Mouse (Mus musculus): ENCODE results near the gene Rpp25. TPM values are rescaled to one million over a fixed set of nuclear protein-coding genes. Genes with fewer than 3 reads are reported as not detected.

Gene Rpp25
- polyA plus RNA-seq, 1 experiment from 2014 or later: 0.77 TPM

DNA sequence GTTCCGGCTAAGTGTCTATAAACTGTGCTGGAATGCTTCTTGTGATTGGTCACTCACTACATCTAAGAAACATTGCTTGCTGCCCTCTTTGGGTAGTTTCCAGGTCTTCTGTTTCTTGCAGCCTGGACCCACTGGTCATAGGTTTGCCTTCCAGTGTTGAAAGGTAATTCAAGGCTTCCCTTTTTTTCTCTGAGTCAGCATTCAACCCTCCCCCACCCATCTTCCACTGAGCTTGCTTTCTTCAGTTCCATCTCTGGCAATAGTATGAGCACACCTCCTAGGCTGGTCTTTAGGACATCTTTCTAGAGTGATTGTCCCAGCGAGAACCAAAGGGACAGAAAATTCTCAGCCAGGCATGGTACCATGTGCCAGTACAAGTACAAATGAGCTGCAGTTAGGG lies 35.7 kb downstream of the Rpp25 start:
- no peak overlapping the region for H3K4me3 ChIP-seq (replicated peaks)
- no peaks in the 10 kb centered on the region for H3K9me3 ChIP-seq (replicated peaks)
- no peak overlapping the region for H3K4me2 ChIP-seq
- H3K9ac ChIP-seq: no peak overlapping the region
- ATAC-seq (ENCODE audit: low read depth): no peak
- no peak overlapping the region for H3K27ac ChIP-seq
- H3K36me3 ChIP-seq: peaks cover 54% of the 10 kb centered on the region
- WGBS (ENCODE audit: insufficient replicate concordance): 87% methylated on average over 2 of the region's 2 CpGs
- H3K4me1 ChIP-seq (replicated peaks): peaks cover 40% of the 10 kb centered on the region
- no peaks in the 10 kb centered on the region for H3K27me3 ChIP-seq
- DNase-seq: no peak

DNA sequence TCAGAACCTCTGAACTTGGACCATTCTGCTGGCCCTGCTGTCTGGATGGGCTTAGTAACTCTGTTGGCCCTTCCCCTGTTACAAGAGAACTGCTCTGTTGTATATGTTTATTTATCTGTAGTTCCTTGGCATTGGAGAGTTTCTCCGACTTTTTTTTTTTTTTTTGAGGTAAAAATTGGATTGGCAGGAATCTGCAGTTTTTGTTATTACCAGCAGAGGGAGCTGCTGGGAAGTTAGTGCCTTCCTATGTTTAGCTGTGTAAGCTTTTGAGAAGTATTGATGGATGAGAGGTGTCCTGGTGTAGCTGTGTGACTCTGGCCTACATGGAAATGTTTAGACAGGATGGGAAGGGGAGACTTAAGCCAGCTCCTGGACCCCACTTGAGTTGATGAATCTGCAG lies 37.5 kb downstream of the Rpp25 start:
- H3K4me1 ChIP-seq (replicated peaks): peaks cover 35% of the 10 kb centered on the region
- H3K9ac ChIP-seq: no peak overlapping the region
- DNase-seq (no peak), ATAC-seq (ENCODE audit: low read depth) (no peak)
- no peak overlapping the region for H3K4me2 ChIP-seq
- H3K36me3 ChIP-seq: peaks cover 61% of the 10 kb centered on the region
- 13% methylated on average over 1 of the region's 1 CpGs for WGBS (ENCODE audit: insufficient replicate concordance)
- no peaks in the 10 kb centered on the region for H3K9me3 ChIP-seq (replicated peaks)
- no peak overlapping the region for H3K4me3 ChIP-seq (replicated peaks)
- H3K27ac ChIP-seq: no peak overlapping the region
- no peaks in the 10 kb centered on the region for H3K27me3 ChIP-seq

DNA sequence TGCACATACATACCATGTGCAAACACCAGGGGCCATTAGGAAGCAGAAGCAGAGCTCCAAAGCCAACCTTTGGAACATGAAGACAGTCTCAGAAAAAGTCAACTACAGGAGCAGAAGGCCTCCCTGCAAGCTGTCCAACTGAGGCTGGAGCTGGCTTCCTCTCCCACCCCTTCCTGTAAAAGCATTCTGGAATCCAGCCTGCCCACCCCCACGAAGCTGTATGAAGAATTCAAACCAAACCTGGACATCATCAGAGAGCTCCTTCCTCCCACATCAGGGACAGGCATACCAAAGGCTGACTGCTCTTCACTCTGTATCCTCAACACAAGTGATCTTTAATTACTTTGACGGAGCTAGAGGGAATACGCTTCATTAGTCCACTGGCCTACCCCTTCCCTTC lies 40.1 kb downstream of the Rpp25 start:
- no peak overlapping the region for H3K4me3 ChIP-seq (replicated peaks)
- DNase-seq (no peak), ATAC-seq (ENCODE audit: low read depth) (no peak)
- WGBS (ENCODE audit: insufficient replicate concordance): 80% methylated on average over 3 of the region's 3 CpGs
- H3K9me3 ChIP-seq (replicated peaks): no peaks in the 10 kb centered on the region
- H3K9ac ChIP-seq: no peak overlapping the region
- peaks cover 35% of the 10 kb centered on the region for H3K4me1 ChIP-seq (replicated peaks)
- H3K4me2 ChIP-seq: no peak overlapping the region
- H3K27ac ChIP-seq: no peak overlapping the region
- H3K36me3 ChIP-seq: peaks cover 67% of the 10 kb centered on the region
- H3K27me3 ChIP-seq: no peaks in the 10 kb centered on the region

DNA sequence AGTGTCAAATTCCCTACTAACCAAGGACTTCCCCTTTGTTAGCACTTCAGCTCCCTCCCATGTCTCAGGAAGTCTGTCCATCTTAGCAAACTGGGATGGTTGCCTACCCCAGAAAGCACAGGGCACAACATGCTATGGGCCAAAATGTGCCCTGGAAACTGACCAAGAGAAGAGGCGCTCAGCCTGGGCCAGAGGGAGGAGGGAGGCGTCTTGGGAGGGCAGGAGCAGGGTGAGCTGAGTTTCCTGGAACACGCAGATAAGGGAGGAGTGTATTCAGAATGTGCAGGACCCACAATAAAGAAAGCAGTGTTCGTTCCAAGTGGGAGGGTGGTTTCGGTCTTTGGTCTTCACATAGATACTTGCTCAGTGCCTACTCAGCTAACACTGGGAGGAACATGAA lies 43.5 kb downstream of the Rpp25 start:
- ATAC-seq (ENCODE audit: low read depth) (peak; percentile 69), DNase-seq (no peak)
- peak overlapping the region; percentile 22 for H3K4me2 ChIP-seq
- H3K9me3 ChIP-seq (replicated peaks): no peaks in the 10 kb centered on the region
- no peaks in the 10 kb centered on the region for H3K27me3 ChIP-seq
- H3K4me3 ChIP-seq (replicated peaks): no peak overlapping the region
- 13% methylated on average over 5 of the region's 5 CpGs for WGBS (ENCODE audit: insufficient replicate concordance)
- H3K9ac ChIP-seq: peak overlapping the region; percentile 33; the same call in 1 of the 2 replicates
- H3K36me3 ChIP-seq: peaks cover 57% of the 10 kb centered on the region
- H3K4me1 ChIP-seq (replicated peaks): peaks cover 40% of the 10 kb centered on the region
- peak overlapping the region; percentile 13; the same call in 1 of the 2 replicates for H3K27ac ChIP-seq

DNA sequence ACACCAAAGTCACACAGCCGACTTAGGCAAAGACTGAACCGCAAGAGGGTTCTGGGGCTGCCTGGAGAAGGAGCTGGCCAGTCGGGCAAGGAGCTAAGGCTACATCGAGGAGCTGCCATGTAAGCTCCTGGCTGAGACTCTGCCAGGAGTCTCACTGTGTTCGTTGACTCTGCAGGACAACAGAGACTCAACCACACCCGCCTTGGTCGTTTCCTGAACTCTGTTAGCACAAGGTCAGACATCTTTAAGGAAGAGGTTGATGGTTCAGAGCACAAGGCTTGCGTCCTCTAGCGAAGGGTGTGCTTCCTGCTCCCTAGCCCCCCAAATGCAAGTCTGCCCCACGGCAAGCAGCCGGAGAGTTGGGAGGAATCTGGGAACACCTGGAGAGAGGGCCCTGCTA lies 44.0 kb downstream of the Rpp25 start:
- Histone ChIP-seq H3K27ac (peak overlapping the region; percentile 13; the same call in 1 of the 2 replicates), H3K9ac (0 out of 2 replicates have a peak overlapping the region, but pooled peaks have one; percentile 1), H3K36me3 (peaks cover 51% of the 10 kb centered on the region), H3K27me3 (no peaks in the 10 kb centered on the region), H3K4me2 (peak overlapping the region; percentile 22), H3K4me3 (replicated peaks) (no peak overlapping the region), H3K4me1 (replicated peaks) (peaks cover 41% of the 10 kb centered on the region), H3K9me3 (replicated peaks) (no peaks in the 10 kb centered on the region)
- DNase-seq: no peak
- 71% methylated on average over 11 of the region's 11 CpGs for WGBS (ENCODE audit: insufficient replicate concordance)
- no peak for ATAC-seq (ENCODE audit: low read depth)

- H3K9ac ChIP-seq: no peak overlapping the region
- H3K9me3 ChIP-seq (replicated peaks): no peaks in the 10 kb centered on the region
- H3K4me2 ChIP-seq: no peak overlapping the region
- no peak overlapping the region for H3K27ac ChIP-seq
- WGBS (ENCODE audit: insufficient replicate concordance): 92% methylated on average over 4 of the region's 4 CpGs
- H3K4me3 ChIP-seq (replicated peaks): no peak overlapping the region
- ATAC-seq (ENCODE audit: low read depth) (no peak), DNase-seq (no peak)
- peaks cover 38% of the 10 kb centered on the region for H3K36me3 ChIP-seq
- peaks cover 41% of the 10 kb centered on the region for H3K4me1 ChIP-seq (replicated peaks)
- H3K27me3 ChIP-seq: no peaks in the 10 kb centered on the region
Observed at GRCm38 (mm10) chr9:57549186-57549585, 45.4 kb downstream of the Rpp25 start.

DNA sequence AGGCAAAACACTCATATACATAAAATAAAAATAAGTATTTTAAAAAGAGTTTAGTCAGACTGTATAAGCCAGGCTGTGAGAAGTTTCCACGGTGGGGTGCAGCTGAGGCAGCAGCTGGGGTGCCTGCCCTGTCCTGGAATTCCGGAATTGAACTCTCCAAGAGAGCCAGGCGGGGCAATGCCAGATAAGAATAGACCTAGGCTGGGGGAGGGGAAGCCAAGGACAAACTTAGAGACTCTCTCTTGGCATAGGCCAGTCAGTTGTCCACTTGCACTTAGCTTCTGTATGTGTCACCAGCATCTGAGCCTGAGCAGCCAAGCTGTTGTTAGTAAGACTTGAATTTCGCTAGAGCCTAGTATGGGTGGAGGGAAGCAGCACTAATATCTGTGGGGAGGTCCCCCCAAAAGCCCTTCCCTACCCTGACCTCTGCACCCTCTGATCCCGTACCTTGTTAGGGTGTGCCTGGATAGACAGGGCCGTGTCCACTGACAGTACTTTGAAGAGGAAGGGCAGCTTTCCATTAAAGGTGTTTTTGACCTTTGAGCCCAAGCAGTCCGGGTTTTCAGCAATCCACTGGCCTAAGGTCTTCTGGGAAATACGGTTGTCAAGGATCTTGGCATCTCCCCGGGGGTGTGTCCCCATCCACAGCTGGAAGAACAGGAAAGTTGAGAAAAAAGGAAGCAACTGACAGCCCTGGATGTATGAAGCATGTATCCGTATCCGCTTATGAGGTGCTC lies 46.5 kb downstream of the Rpp25 start:
- DNase-seq (no peak), ATAC-seq (ENCODE audit: low read depth) (no peak)
- Histone ChIP-seq H3K27ac (no peak overlapping the region), H3K9me3 (replicated peaks) (no peaks in the 10 kb centered on the region), H3K4me1 (replicated peaks) (peaks cover 41% of the 10 kb centered on the region), H3K4me2 (no peak overlapping the region), H3K9ac (no peak overlapping the region), H3K27me3 (no peaks in the 10 kb centered on the region), H3K4me3 (replicated peaks) (no peak overlapping the region), H3K36me3 (peaks cover 30% of the 10 kb centered on the region)
- WGBS (ENCODE audit: insufficient replicate concordance): 70% methylated on average over 11 of the region's 11 CpGs

DNA sequence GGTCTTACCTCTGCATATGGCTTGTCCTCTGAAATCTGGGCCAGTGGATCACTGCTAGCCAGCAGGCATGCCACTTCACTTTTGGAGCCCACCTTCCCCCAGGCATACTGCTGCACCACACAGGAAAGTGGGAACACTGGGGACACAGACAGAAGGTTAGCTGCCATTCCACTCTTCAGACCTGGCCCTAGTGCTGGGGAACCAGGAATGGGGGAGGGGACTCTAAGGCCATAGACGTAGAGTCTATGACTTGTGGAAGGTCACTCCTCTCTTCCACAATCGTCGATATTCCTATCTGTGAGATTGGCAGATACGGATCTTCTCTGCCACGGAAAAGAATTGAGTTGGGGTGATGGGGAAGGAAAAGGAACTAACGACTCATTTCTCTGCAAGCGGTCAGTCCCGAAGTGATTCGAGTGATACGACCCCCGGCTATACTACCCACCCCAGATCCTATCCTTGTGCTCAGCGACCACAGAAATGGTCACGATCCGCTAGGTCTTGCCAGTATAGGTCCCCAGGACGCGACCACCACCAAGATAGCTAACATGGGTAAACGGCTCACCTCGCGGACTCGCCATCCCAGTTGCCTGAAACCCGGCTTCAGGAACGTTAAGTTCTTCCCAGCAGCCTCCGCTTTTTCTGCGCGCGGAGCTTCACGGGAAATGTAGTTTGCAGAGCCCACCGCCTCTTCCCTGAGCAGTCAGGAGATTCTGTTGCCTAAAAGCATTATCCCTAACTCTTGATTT lies 48.5 kb downstream of the Rpp25 start, which contains the start of gene Mpi:
TSS of gene Mpi (minus strand) at position 625 of the 749 bp plus-strand sequence.
- peaks cover 20% of the 10 kb centered on the region for H3K36me3 ChIP-seq
- WGBS (ENCODE audit: insufficient replicate concordance): under 1% methylated on average over 28 of the region's 28 CpGs
- DNase-seq (no peak), ATAC-seq (ENCODE audit: low read depth) (0 out of 2 replicates have a peak, but pooled peaks have one; percentile 31)
- H3K4me3 ChIP-seq (replicated peaks): peak within 1 kb of the TSS; percentile 69
- no peaks in the 10 kb centered on the region for H3K9me3 ChIP-seq (replicated peaks)
- H3K27ac ChIP-seq: no peak within 1 kb of the TSS
- peak within 1 kb of the TSS; percentile 69 for H3K9ac ChIP-seq
- no peaks in the 10 kb centered on the region for H3K27me3 ChIP-seq
- peak within 1 kb of the TSS; percentile 75 for H3K4me2 ChIP-seq
- peaks cover 32% of the 10 kb centered on the region for H3K4me1 ChIP-seq (replicated peaks)

DNA sequence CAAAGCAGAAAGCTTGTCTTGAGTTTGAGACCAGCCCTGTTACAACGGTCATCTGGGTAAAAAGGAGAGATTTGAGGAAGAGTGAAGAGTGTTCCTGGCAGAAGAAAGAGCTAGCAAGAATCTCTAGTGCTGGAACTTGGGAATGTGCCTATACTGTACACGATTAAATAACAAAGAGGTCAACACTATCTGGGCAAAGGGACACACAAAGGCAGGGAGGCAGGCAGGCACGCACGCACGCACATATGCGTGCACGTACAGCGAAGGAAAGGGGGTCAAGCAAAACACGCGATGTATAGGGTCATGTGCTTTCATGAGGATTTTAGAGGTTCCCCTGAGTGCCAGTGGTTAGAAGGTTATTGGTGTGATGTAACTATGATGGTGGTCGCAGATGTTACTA lies 49.3 kb downstream of the Rpp25 start:
- DNase-seq (no peak), ATAC-seq (ENCODE audit: low read depth) (no peak)
- peaks cover 20% of the 10 kb centered on the region for H3K36me3 ChIP-seq
- H3K27ac ChIP-seq: no peak overlapping the region
- 0 out of 2 replicates have a peak overlapping the region, but pooled peaks have one; percentile 69 for H3K4me3 ChIP-seq (replicated peaks)
- no peaks in the 10 kb centered on the region for H3K9me3 ChIP-seq (replicated peaks)
- H3K27me3 ChIP-seq: no peaks in the 10 kb centered on the region
- WGBS (ENCODE audit: insufficient replicate concordance): 73% methylated on average over 11 of the region's 11 CpGs
- peak overlapping the region; percentile 75; the same call in 1 of the 2 replicates for H3K4me2 ChIP-seq
- peaks cover 24% of the 10 kb centered on the region for H3K4me1 ChIP-seq (replicated peaks)
- H3K9ac ChIP-seq: no peak overlapping the region

GRCm38 (mm10) chr9:57554753-57555152 lies 50.9 kb downstream of the Rpp25 start:
- 68% methylated on average over 3 of the region's 3 CpGs for WGBS (ENCODE audit: insufficient replicate concordance)
- Histone ChIP-seq H3K4me3 (replicated peaks) (no peak overlapping the region), H3K27me3 (no peaks in the 10 kb centered on the region), H3K4me1 (replicated peaks) (peaks cover 19% of the 10 kb centered on the region), H3K9me3 (replicated peaks) (no peaks in the 10 kb centered on the region), H3K27ac (no peak overlapping the region), H3K36me3 (peaks cover 7% of the 10 kb centered on the region; the same call in 1 of the 2 replicates), H3K4me2 (no peak overlapping the region), H3K9ac (no peak overlapping the region)
- no peak for ATAC-seq (ENCODE audit: low read depth)
- no peak for DNase-seq
